8 mouse cellular contexts compared by ENCODE assay signal in the genomic region with DNA sequence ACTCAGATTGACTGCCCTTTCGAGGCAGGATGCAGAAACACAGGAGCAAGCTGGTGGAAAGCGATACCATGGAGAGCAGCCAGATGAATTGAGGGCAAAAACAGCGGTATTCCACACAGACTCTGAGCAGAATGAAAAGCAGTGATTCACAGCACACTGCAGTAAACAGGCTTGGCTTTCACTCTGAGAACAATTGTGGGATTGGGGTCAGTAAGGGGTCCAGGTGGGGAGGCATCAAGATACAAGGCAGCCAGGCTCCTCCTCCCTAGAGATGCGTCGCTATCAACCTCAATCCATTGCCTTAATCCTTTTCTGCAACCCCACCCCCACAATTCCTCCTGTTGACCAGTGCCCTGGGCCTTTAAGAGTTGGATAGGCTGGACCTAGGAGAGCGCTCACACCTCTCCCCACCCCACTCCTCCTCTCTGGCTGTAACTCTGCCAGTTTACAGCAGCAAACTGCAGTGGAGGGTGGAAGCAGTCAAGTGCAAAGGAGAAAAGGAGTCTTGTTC. TPM values are rescaled to one million over a fixed set of nuclear protein-coding genes. Genes with fewer than 3 reads are reported as not detected.
DNase-seq lines count a peak whose midpoint lies in the region; ATAC-seq lines count a peak whose summit lies in the region.

Gene Plcd4 (plus strand): TSS at position 438 of the 511 bp plus-strand sequence.

- intact Hi-C loops in heart, postnatal 14 days (cut with DNase I): no loop called here

- H3K9ac ChIP-seq in limb, embryonic 11.5 days (ENCODE audit: low read length): no peak within 1 kb of the TSS
- 0 out of 2 replicates have a peak within 1 kb of the TSS, but pooled peaks have one; percentile 21 for H3K9ac ChIP-seq in embryonic facial prominence, embryonic 13.5 days
- no peak within 1 kb of the TSS for H3K9ac ChIP-seq in hindbrain, embryonic 14.5 days
- peak within 1 kb of the TSS; percentile 4; the same call in 1 of the 2 replicates for H3K9ac ChIP-seq in neural tube, embryonic 12.5 days

- no peaks in the 10 kb centered on the region for H3K36me3 ChIP-seq in limb, embryonic 11.5 days (ENCODE audit: control insufficient read depth, insufficient read depth, low read length)
- no peaks in the 10 kb centered on the region for H3K36me3 ChIP-seq in limb, embryonic 10.5 days
- no peaks in the 10 kb centered on the region for H3K36me3 ChIP-seq in embryonic facial prominence, embryonic 13.5 days
- H3K36me3 ChIP-seq in hindbrain, embryonic 14.5 days (replicated peaks; ENCODE audit: control insufficient read depth, insufficient read depth): no peaks in the 10 kb centered on the region
- no peaks in the 10 kb centered on the region for H3K36me3 ChIP-seq in neural tube, embryonic 12.5 days

- H3K27me3 ChIP-seq in limb, embryonic 11.5 days (ENCODE audit: control insufficient read depth, insufficient read depth, low read length): no peaks in the 10 kb centered on the region
- H3K27me3 ChIP-seq in limb, embryonic 10.5 days (ENCODE audit: low read depth, poor library complexity, severe bottlenecking): no peaks in the 10 kb centered on the region
- no peaks in the 10 kb centered on the region for H3K27me3 ChIP-seq in embryonic facial prominence, embryonic 13.5 days
- H3K27me3 ChIP-seq in hindbrain, embryonic 14.5 days (ENCODE audit: control insufficient read depth, insufficient read depth, low read length): no peaks in the 10 kb centered on the region
- H3K27me3 ChIP-seq in neural tube, embryonic 12.5 days (replicated peaks): no peaks in the 10 kb centered on the region

- no peak within 1 kb of the TSS for H3K27ac ChIP-seq in limb, embryonic 11.5 days (replicated peaks; ENCODE audit: low read depth, low read length)
- H3K27ac ChIP-seq in limb, embryonic 10.5 days: no peak within 1 kb of the TSS
- H3K27ac ChIP-seq in embryonic facial prominence, embryonic 13.5 days: no peak within 1 kb of the TSS
- peak within 1 kb of the TSS; percentile 40; the same call in 1 of the 2 replicates for H3K27ac ChIP-seq in hindbrain, embryonic 14.5 days
- H3K27ac ChIP-seq in neural tube, embryonic 12.5 days: no peak within 1 kb of the TSS

- no peaks in the 10 kb centered on the region for H3K4me1 ChIP-seq in limb, embryonic 11.5 days (ENCODE audit: control insufficient read depth, insufficient read depth, low read length)
- peaks cover 10% of the 10 kb centered on the region for H3K4me1 ChIP-seq in limb, embryonic 10.5 days
- peaks cover 12% of the 10 kb centered on the region for H3K4me1 ChIP-seq in embryonic facial prominence, embryonic 13.5 days
- no peaks in the 10 kb centered on the region for H3K4me1 ChIP-seq in hindbrain, embryonic 14.5 days (replicated peaks; ENCODE audit: control insufficient read depth, insufficient read depth, low read length)
- H3K4me1 ChIP-seq in neural tube, embryonic 12.5 days: peaks cover 7% of the 10 kb centered on the region; the same call in 1 of the 2 replicates

- H3K4me3 ChIP-seq in limb, embryonic 11.5 days (ENCODE audit: low read depth, low read length): no peak within 1 kb of the TSS
- no peak within 1 kb of the TSS for H3K4me3 ChIP-seq in limb, embryonic 10.5 days
- H3K4me3 ChIP-seq in embryonic facial prominence, embryonic 13.5 days: no peak within 1 kb of the TSS
- no peak within 1 kb of the TSS for H3K4me3 ChIP-seq in hindbrain, embryonic 14.5 days (replicated peaks; ENCODE audit: low read length)
- H3K4me3 ChIP-seq in neural tube, embryonic 12.5 days: no peak within 1 kb of the TSS

- H3K4me2 ChIP-seq in limb, embryonic 11.5 days (ENCODE audit: low read depth, severe bottlenecking): no peak within 1 kb of the TSS
- H3K4me2 ChIP-seq in embryonic facial prominence, embryonic 13.5 days: peak within 1 kb of the TSS; percentile 41
- H3K4me2 ChIP-seq in hindbrain, embryonic 14.5 days (replicated peaks): peak within 1 kb of the TSS; percentile 4
- peak within 1 kb of the TSS; percentile 41 for H3K4me2 ChIP-seq in neural tube, embryonic 12.5 days (replicated peaks)

- no peaks in the 10 kb centered on the region for H3K9me3 ChIP-seq in limb, embryonic 11.5 days (ENCODE audit: control insufficient read depth, low read length)
- H3K9me3 ChIP-seq in limb, embryonic 10.5 days (replicated peaks): no peaks in the 10 kb centered on the region
- no peaks in the 10 kb centered on the region for H3K9me3 ChIP-seq in embryonic facial prominence, embryonic 13.5 days
- H3K9me3 ChIP-seq in hindbrain, embryonic 14.5 days (ENCODE audit: control insufficient read depth, low read length): no peaks in the 10 kb centered on the region
- H3K9me3 ChIP-seq in neural tube, embryonic 12.5 days: no peaks in the 10 kb centered on the region

- WGBS in limb, embryonic 11.5 days: 7% methylated on average over 6 of the region's 6 CpGs
- 10% methylated on average over 6 of the region's 6 CpGs for WGBS in limb, embryonic 10.5 days
- WGBS in embryonic facial prominence, embryonic 13.5 days: 2% methylated on average over 6 of the region's 6 CpGs
- WGBS in hindbrain, embryonic 14.5 days: 7% methylated on average over 6 of the region's 6 CpGs
- WGBS in neural tube, embryonic 12.5 days: 3% methylated on average over 6 of the region's 6 CpGs

- no peak for ATAC-seq in limb, embryonic 11.5 days (ENCODE audit: insufficient number of reproducible peaks, low FRiP score, low TSS enrichment, low read depth)
- no peak for ATAC-seq in embryonic facial prominence, embryonic 13.5 days (ENCODE audit: insufficient number of reproducible peaks, insufficient read depth, low FRiP score, low TSS enrichment, low read depth)
- peak; percentile 62; the same call in 1 of the 2 replicates for ATAC-seq in hindbrain, embryonic 14.5 days (ENCODE audit: low FRiP score)
- peak; percentile 29; the same call in 1 of the 2 replicates for ATAC-seq in neural tube, embryonic 12.5 days (ENCODE audit: low FRiP score, low read depth)
- no peak for ATAC-seq in monocyte, adult 5-6 weeks (replicated peaks; ENCODE audit: insufficient number of reproducible peaks, low FRiP score, low TSS enrichment, poor library complexity, severe bottlenecking)

- peak; percentile 32 for DNase-seq in limb, embryonic 11.5 days (ENCODE audit: low spot score)
- no peak for DNase-seq in limb, embryonic 10.5 days (ENCODE audit: low spot score)
- DNase-seq in hindbrain, embryonic 14.5 days (ENCODE audit: low spot score): peak; percentile 28
- peak; percentile 28 for DNase-seq in left cerebral cortex, adult 11 months (ENCODE audit: low spot score)
- DNase-seq in heart, postnatal 14 days: no peak

RNA-seq across cellular contexts. Expression of gene Plcd4, which starts in this region (rescaled TPM):
- 0.53 and 0.79 TPM in 2 replicates for polyA plus RNA-seq in limb, embryonic 11.5 days (2014; fragmentation: Nextera tagmentation; extraction: Ambion mirVana)
- polyA plus RNA-seq in limb, embryonic 10.5 days (2016; fragmentation: Nextera tagmentation; extraction: Ambion mirVana): 0.08 and 0.95 TPM in 2 replicates
- polyA plus RNA-seq in embryonic facial prominence, embryonic 13.5 days (2015; fragmentation: Nextera tagmentation; extraction: Ambion mirVana): 0.95 and 1.4 TPM in 2 replicates
- 4.9 and 5.6 TPM in 2 replicates for polyA plus RNA-seq in hindbrain, embryonic 14.5 days (2014; fragmentation: Nextera tagmentation; extraction: Ambion mirVana)
- 2.2 and 2.9 TPM in 2 replicates for polyA plus RNA-seq in neural tube, embryonic 12.5 days (2016; fragmentation: Nextera tagmentation; extraction: Ambion mirVana)
- total RNA-seq in monocyte, adult 5-6 weeks (2017): 0.19 to 0.97 TPM in 2 of 3 replicates, not detected in the other
- total RNA-seq in heart, postnatal 14 days (2021): not detected

Comparison
In these comparisons a context has a peak if more than half of its experiments do, and no peak if none do; other contexts are left out.
1. Peak in DNase-seq in limb, embryonic 11.5 days; RNA of the gene not detected or under 1 TPM.
2. ATAC-seq: peak in hindbrain, embryonic 14.5 days (single experiment) and neural tube, embryonic 12.5 days (single experiment); none in limb, embryonic 11.5 days (single experiment), embryonic facial prominence, embryonic 13.5 days (single experiment) and monocyte, adult 5-6 weeks (single experiment).
3. DNase-seq: peak in hindbrain, embryonic 14.5 days (single experiment) and left cerebral cortex, adult 11 months (single experiment); none in limb, embryonic 10.5 days (single experiment) and heart, postnatal 14 days (0 of 2).
4. H3K9ac ChIP-seq: peak in embryonic facial prominence, embryonic 13.5 days (single experiment) and neural tube, embryonic 12.5 days (single experiment); none in limb, embryonic 11.5 days (single experiment) and hindbrain, embryonic 14.5 days (single experiment).